Mouse (Mus musculus) testis, adult 2 months (tissue): ENCODE data around the gene Zcchc9. TPM values are rescaled to one million over a fixed set of nuclear protein-coding genes. Genes with fewer than 3 reads are reported as not detected.

Experiments used
- H3K27ac ChIP-seq: fragments of 200-500 bp; 2 replicates; pipeline ENCODE4 v1.5.1; 2012; ENCODE audit warnings: low read depth, low read length; ENCODE audit not compliant: control insufficient read depth, insufficient read depth
- H3K27me3 ChIP-seq: fragments of 200-500 bp; 2 replicates; pipeline ENCODE4 v1.6.1; 2012; ENCODE audit warnings: mild to moderate bottlenecking, low read length, moderate library complexity; ENCODE audit not compliant: control insufficient read depth, insufficient read depth
- H3K36me3 ChIP-seq: fragments of 200-500 bp; 2 replicates; pipeline ENCODE4 v1.6.1; 2012; ENCODE audit warnings: mild to moderate bottlenecking, low read length; ENCODE audit not compliant: control insufficient read depth, insufficient read depth
- H3K4me1 ChIP-seq: fragments of 200-500 bp; 2 replicates; pipeline ENCODE4 v1.6.1; 2012; ENCODE audit warnings: low read length; ENCODE audit not compliant: control insufficient read depth, insufficient read depth
- H3K4me3 ChIP-seq: fragments of 200-500 bp; 2 replicates; pipeline ENCODE4 v1.5.1; 2012; ENCODE audit warnings: low read depth, mild to moderate bottlenecking, low read length, moderate library complexity, mixed read lengths; ENCODE audit not compliant: control insufficient read depth
- CTCF ChIP-seq: fragments of 200-500 bp; IDR thresholded peaks from 2 replicates; pipeline ENCODE4 v1.5.1; 2012; ENCODE audit warnings: low read depth, mild to moderate bottlenecking, inconsistent platforms, low read length, moderate library complexity; ENCODE audit not compliant: control insufficient read depth, insufficient read depth, insufficient replicate concordance
- POLR2A ChIP-seq: fragments of 200-500 bp; IDR thresholded peaks from 2 replicates; pipeline ENCODE4 v1.6.1; 2012; ENCODE audit warnings: low read depth, mild to moderate bottlenecking, inconsistent platforms, low read length, moderate library complexity; ENCODE audit not compliant: control insufficient read depth
- polyA plus RNA-seq: library from polyadenylated mRNA; depleted of rRNA; stranded (reverse); fragments of >200 nt; gene quantifications from 2 replicates; pipeline ENCODE4 v1.2.3, GENCODE M21; 2012; rRNA removed

Zcchc9 gene
- 4.8 and 5.4 TPM in 2 replicates for polyA plus RNA-seq

GRCm38 (mm10) chr13:91807155-91807839, at the start of gene Zcchc9:
Gene Zcchc9, minus strand, starts transcription at chr13:91807705.
- TF ChIP-seq CTCF (peak; percentile 30; the same call in 1 of the 2 replicates), POLR2A (peak; percentile 98)

GRCm38 (mm10) chr13:91854412-91854811, 46.9 kb upstream of the Zcchc9 start:
- H3K27me3 ChIP-seq, result no peaks in the 10 kb centered on the region

More at GRCm38 (mm10) chr13:91807155-91807839, at the start of gene Zcchc9:
- H3K27ac ChIP-seq, result peak within 1 kb of the TSS; percentile 86
- peak within 1 kb of the TSS; percentile 96 for H3K4me3 ChIP-seq
- H3K27me3 ChIP-seq, result no peaks in the 10 kb centered on the region
- H3K4me1 ChIP-seq, result peaks cover 8% of the 10 kb centered on the region; the same call in 1 of the 2 replicates
- H3K36me3 ChIP-seq, result no peaks in the 10 kb centered on the region

GRCm38 (mm10) chr13:91827876-91828275, 20.4 kb upstream of the Zcchc9 start:
- H3K4me1 ChIP-seq, result no peaks in the 10 kb centered on the region; the same call in 1 of the 2 replicates
- H3K27me3 ChIP-seq, result no peaks in the 10 kb centered on the region
- no peak overlapping the region for H3K27ac ChIP-seq
- no peaks in the 10 kb centered on the region for H3K36me3 ChIP-seq
- H3K4me3 ChIP-seq, result no peak overlapping the region
- TF ChIP-seq POLR2A (no peak), CTCF (no peak)

More at GRCm38 (mm10) chr13:91854412-91854811, 46.9 kb upstream of the Zcchc9 start:
- no peaks in the 10 kb centered on the region; the same call in 1 of the 2 replicates for H3K4me1 ChIP-seq
- no peak overlapping the region for H3K27ac ChIP-seq
- no peaks in the 10 kb centered on the region for H3K36me3 ChIP-seq
- no peak for TF ChIP-seq POLR2A
- no peak for TF ChIP-seq CTCF
- H3K4me3 ChIP-seq, result no peak overlapping the region

GRCm38 (mm10) chr13:91826066-91826465, 18.6 kb upstream of the Zcchc9 start:
- no peaks in the 10 kb centered on the region; the same call in 1 of the 2 replicates for H3K4me1 ChIP-seq
- TF ChIP-seq CTCF, result no peak
- no peak for TF ChIP-seq POLR2A
- no peaks in the 10 kb centered on the region for H3K27me3 ChIP-seq
- H3K4me3 ChIP-seq, result no peak overlapping the region
- no peak overlapping the region for H3K27ac ChIP-seq
- no peaks in the 10 kb centered on the region for H3K36me3 ChIP-seq

- Histone ChIP-seq H3K4me1 (no peaks in the 10 kb centered on the region; the same call in 1 of the 2 replicates), H3K27me3 (no peaks in the 10 kb centered on the region), H3K27ac (no peak overlapping the region), H3K4me3 (no peak overlapping the region), H3K36me3 (no peaks in the 10 kb centered on the region)
- TF ChIP-seq CTCF (no peak), POLR2A (no peak)
Measured at GRCm38 (mm10) chr13:91824845-91825550, 17.5 kb upstream of the Zcchc9 start.

- no peak overlapping the region for H3K27ac ChIP-seq
- no peak for TF ChIP-seq CTCF
- no peak for TF ChIP-seq POLR2A
- H3K36me3 ChIP-seq, result no peaks in the 10 kb centered on the region
- no peaks in the 10 kb centered on the region; the same call in 1 of the 2 replicates for H3K4me1 ChIP-seq
- no peak overlapping the region for H3K4me3 ChIP-seq
- no peaks in the 10 kb centered on the region for H3K27me3 ChIP-seq
Measured at GRCm38 (mm10) chr13:91823735-91824134, 16.2 kb upstream of the Zcchc9 start.

- H3K36me3 ChIP-seq, result no peaks in the 10 kb centered on the region
- TF ChIP-seq CTCF, result no peak
- TF ChIP-seq POLR2A, result no peak
- no peak overlapping the region for H3K4me3 ChIP-seq
- H3K4me1 ChIP-seq, result no peaks in the 10 kb centered on the region
- no peaks in the 10 kb centered on the region for H3K27me3 ChIP-seq
- H3K27ac ChIP-seq, result no peak overlapping the region
Measured at GRCm38 (mm10) chr13:91814670-91815069, 7.2 kb upstream of the Zcchc9 start.
